ENCODE assay signal across 8 mouse cellular contexts in genomic region chr2:102867396-102868088, GRCm38 (mm10). TPM values are rescaled to one million over a fixed set of nuclear protein-coding genes. Genes with fewer than 3 reads are reported as not detected.
DNase-seq lines count a peak whose midpoint lies in the region; ATAC-seq and TF ChIP-seq lines count a peak whose summit lies in the region.

No protein-coding gene starts in this region.

- intact Hi-C loops in left cerebral cortex, postnatal 10 days (cut with DNase I) = no loop called here

- H3K79me2 ChIP-seq in macrophage (ENCODE audit: inconsistent target) = peaks cover 94% of the 10 kb centered on the region

- peak overlapping the region; percentile 80 for H3K27ac ChIP-seq in heart, embryonic 13.5 days (replicated peaks)
- H3K27ac ChIP-seq in macrophage = peak overlapping the region; percentile 79
- H3K27ac ChIP-seq in hindbrain, postnatal 0 days = no peak overlapping the region

- no peaks in the 10 kb centered on the region for H3K9me3 ChIP-seq in heart, embryonic 13.5 days
- H3K9me3 ChIP-seq in hindbrain, postnatal 0 days (ENCODE audit: low read length) = no peaks in the 10 kb centered on the region

- ATAC-seq in heart, embryonic 13.5 days (ENCODE audit: extremely low read depth, insufficient number of reproducible peaks, low FRiP score, low TSS enrichment) = no peak
- ATAC-seq in hindbrain, postnatal 0 days = no peak

- TF ChIP-seq CTCF in hindbrain, postnatal 0 days (IDR thresholded peaks at IDR 0.05; ENCODE audit: low read depth) = no peak

- peaks cover 43% of the 10 kb centered on the region for H3K4me1 ChIP-seq in heart, embryonic 13.5 days
- H3K4me1 ChIP-seq in hindbrain, postnatal 0 days (ENCODE audit: insufficient read depth, low read length) = no peaks in the 10 kb centered on the region

- H3K4me2 ChIP-seq in heart, embryonic 13.5 days = peak overlapping the region; percentile 18; the same call in 1 of the 2 replicates
- no peak overlapping the region for H3K4me2 ChIP-seq in hindbrain, postnatal 0 days (ENCODE audit: low read depth, low read length)

- peaks cover 14% of the 10 kb centered on the region for H3K36me3 ChIP-seq in heart, embryonic 13.5 days
- no peaks in the 10 kb centered on the region for H3K36me3 ChIP-seq in macrophage (ENCODE audit: inconsistent target)
- H3K36me3 ChIP-seq in hindbrain, postnatal 0 days (ENCODE audit: insufficient read depth, low read length) = no peaks in the 10 kb centered on the region

- no peak overlapping the region for H3K4me3 ChIP-seq in heart, embryonic 13.5 days
- H3K4me3 ChIP-seq in macrophage (ENCODE audit: inconsistent target) = no peak overlapping the region
- H3K4me3 ChIP-seq in hindbrain, postnatal 0 days (ENCODE audit: low read length) = no peak overlapping the region

- peak; percentile 74 for DNase-seq in spleen, postnatal 36 days (ENCODE audit: low spot score in 2 of 2)
- DNase-seq in spleen, adult 18-20 months = no peak
- no peak for DNase-seq in hindbrain, postnatal 0 days (ENCODE audit: low spot score)
- no peak for DNase-seq in left cerebral cortex, postnatal 10 days (ENCODE audit: extremely low spot score in 1 of 2, low spot score in 2 of 2)
- no peak for DNase-seq in left cerebral cortex, adult 18-20 months (ENCODE audit: low spot score in 2 of 2)
- DNase-seq in urinary bladder, postnatal 4 days (ENCODE audit: low spot score in 2 of 2) = no peak

- 0 out of 2 replicates have a peak overlapping the region, but pooled peaks have one; percentile 5 for H3K9ac ChIP-seq in heart, embryonic 13.5 days
- no peak overlapping the region for H3K9ac ChIP-seq in hindbrain, postnatal 0 days (replicated peaks; ENCODE audit: low read length)

- no peaks in the 10 kb centered on the region for H3K27me3 ChIP-seq in heart, embryonic 13.5 days (replicated peaks)
- no peaks in the 10 kb centered on the region for H3K27me3 ChIP-seq in hindbrain, postnatal 0 days (ENCODE audit: insufficient read depth, low read length)

- WGBS in heart, embryonic 13.5 days = 25% methylated on average over 6 of the region's 6 CpGs
- WGBS in macrophage (ENCODE audit: missing documents) = 3% methylated on average over 6 of the region's 6 CpGs
- 66% methylated on average over 6 of the region's 6 CpGs for WGBS in hindbrain, postnatal 0 days

RNA-seq across cellular contexts. Expression of gene Cd44, which starts 33.9 kb away (rescaled TPM):
- polyA plus RNA-seq in heart, embryonic 13.5 days (2015; fragmentation: Nextera tagmentation; extraction: Ambion mirVana) = 19.7 and 23.2 TPM in 2 replicates
- total RNA-seq in macrophage (2018; cell fraction: chromatin; rRNA removed) = 1,000 to 10,000 TPM in 9 of 26 experiments, 100 to 1,000 TPM in 11, 10 to 100 TPM in 6; 63.7 to 5,506 (median 273) TPM
- total RNA-seq in macrophage (2018; cell fraction: cytosol; rRNA removed) = 1,000 to 10,000 TPM in 1 of 26 experiments, 100 to 1,000 TPM in 21, 10 to 100 TPM in 4; 88.7 to 1,140 (median 221) TPM
- total RNA-seq in macrophage (2018; cell fraction: nucleus; rRNA removed) = 1,000 to 10,000 TPM in 7 of 26 experiments, 100 to 1,000 TPM in 19; 112 to 3,963 (median 377) TPM
- polyA plus RNA-seq in macrophage (2018) = 109 to 325 TPM (median 215 TPM) in 3 replicates
- total RNA-seq in hindbrain, postnatal 0 days (2014; rRNA removed) = 7.0 and 10.4 TPM in 2 replicates
- 5.2 and 6.0 TPM in 2 replicates for polyA plus RNA-seq in hindbrain, postnatal 0 days (2015; fragmentation: Nextera tagmentation; extraction: Ambion mirVana)
- 10 to 100 TPM; 10.8 to 13.1 TPM for total RNA-seq in left cerebral cortex, postnatal 10 days (2021)
- 1 to 10 TPM; 3.2 to 4.7 TPM for total RNA-seq in left cerebral cortex, adult 18-20 months (2021)

Comparison
In these comparisons a context has a peak if more than half of its experiments do, and no peak if none do; other contexts are left out.
1. DNase-seq: peak in spleen, postnatal 36 days (2 of 2); none in spleen, adult 18-20 months (0 of 2), hindbrain, postnatal 0 days (single experiment), left cerebral cortex, postnatal 10 days (0 of 2), left cerebral cortex, adult 18-20 months (0 of 2) and urinary bladder, postnatal 4 days (0 of 2).